Mouse (Mus musculus) stomach, postnatal 0 days (tissue): ENCODE measurements around the gene Hoxc11. TPM values are rescaled to one million over a fixed set of nuclear protein-coding genes. Genes with fewer than 3 reads are reported as not detected.
A peak's percentile ranks its signal among the peaks of the same experiment; 100 is the strongest.

Experiments used
- ATAC-seq: fragments of 200-750 bp; cut with Nextera tagmentation; 2 replicates; pipeline ENCODE4 v1.8.0; 2017; ENCODE audit not compliant: low FRiP score, low TSS enrichment
- DNase-seq: peaks from one replicate; pipeline ENCODE4 v3.0.0-alpha.2; 2016; ENCODE audit warnings: low spot score
- H3K27ac ChIP-seq: fragments of 300-500 bp; sonication (generic); replicated peaks from 2 replicates; pipeline ENCODE4 v1.5.1; 2014; ENCODE audit warnings: mild to moderate bottlenecking, control low read depth
- H3K27me3 ChIP-seq: fragments of 300-500 bp; sonication (generic); 2 replicates; pipeline ENCODE4 v1.6.1; 2014; ENCODE audit warnings: low read length; ENCODE audit not compliant: control insufficient read depth, insufficient read depth
- H3K36me3 ChIP-seq: fragments of 300-500 bp; sonication (generic); 2 replicates; pipeline ENCODE4 v1.6.1; 2014; ENCODE audit warnings: low read length, mixed read lengths; ENCODE audit not compliant: control insufficient read depth, insufficient read depth
- H3K4me1 ChIP-seq: fragments of 300-500 bp; sonication (generic); replicated peaks from 2 replicates; pipeline ENCODE4 v1.6.1; 2014; ENCODE audit warnings: antibody characterized with exemption; ENCODE audit not compliant: control insufficient read depth, insufficient read depth
- H3K4me2 ChIP-seq: fragments of 300-500 bp; sonication (generic); replicated peaks from 2 replicates; pipeline ENCODE4 v1.6.1; 2014; ENCODE audit warnings: low read depth, mild to moderate bottlenecking, control low read depth, moderate library complexity
- H3K4me3 ChIP-seq: fragments of 300-500 bp; sonication (generic); 2 replicates; pipeline ENCODE4 v1.5.1; 2014; ENCODE audit warnings: low read depth, low read length, control low read depth
- H3K9ac ChIP-seq: fragments of 300-500 bp; sonication (generic); 2 replicates; pipeline ENCODE4 v1.6.1; 2014; ENCODE audit warnings: mild to moderate bottlenecking, low read length, control low read depth, mixed read lengths
- H3K9me3 ChIP-seq: fragments of 300-500 bp; sonication (generic); 2 replicates; pipeline ENCODE4 v1.6.1; 2016; ENCODE audit warnings: low read length; ENCODE audit not compliant: control insufficient read depth
- CTCF ChIP-seq: IDR thresholded peaks from 2 replicates; pipeline ENCODE4 v1.5.1; 2016; ENCODE audit warnings: antibody characterized with exemption, low read depth, mild to moderate bottlenecking, moderate library complexity
- EP300 ChIP-seq: optimal IDR thresholded peaks from 2 replicates; pipeline ENCODE3; 2016; ENCODE audit warnings: antibody characterized with exemption
- WGBS: fragments of 180-500 bp; shearing (Covaris S2); extraction: QIAGEN DNeasy Blood & Tissue Kit; methylation state at CpG from one replicate; pipeline ENCODE4 v1.1.7; 2014; 5-methylcytosine and 5-hydroxymethylcytosine counted together
- polyA plus RNA-seq: library from polyadenylated mRNA; unstranded; fragments of >200 nt; fragmentation: Nextera tagmentation; extraction: Ambion mirVana; gene quantifications from 2 replicates; pipeline ENCODE4 v1.2.1, GENCODE M21; 2015

Hoxc11 gene
- polyA plus RNA-seq, 1 experiment from 2014 or later = not detected

- peak overlapping the region; percentile 34; the same call in 1 of the 2 replicates for H3K4me2 ChIP-seq
- DNase-seq (no peak), ATAC-seq (no peak)
- H3K27ac ChIP-seq = no peak overlapping the region
- no peak overlapping the region for H3K9ac ChIP-seq
- no peaks in the 10 kb centered on the region for H3K9me3 ChIP-seq
- H3K27me3 ChIP-seq = peaks cover 15% of the 10 kb centered on the region; the same call in 1 of the 2 replicates
- WGBS = 6% methylated on average over 3 of the region's 3 CpGs
- H3K4me1 ChIP-seq = 0 out of 2 replicates have a peak, but pooled peaks cover 2% of the 10 kb centered on the region
- TF ChIP-seq CTCF = no peak
- TF ChIP-seq EP300 = no peak
- peak overlapping the region; percentile 45; the same call in 1 of the 2 replicates for H3K4me3 ChIP-seq
- no peaks in the 10 kb centered on the region for H3K36me3 ChIP-seq
Measured at GRCm38 (mm10) chr15:102997431-102997830, 43.2 kb downstream of the Hoxc11 start.

DNA sequence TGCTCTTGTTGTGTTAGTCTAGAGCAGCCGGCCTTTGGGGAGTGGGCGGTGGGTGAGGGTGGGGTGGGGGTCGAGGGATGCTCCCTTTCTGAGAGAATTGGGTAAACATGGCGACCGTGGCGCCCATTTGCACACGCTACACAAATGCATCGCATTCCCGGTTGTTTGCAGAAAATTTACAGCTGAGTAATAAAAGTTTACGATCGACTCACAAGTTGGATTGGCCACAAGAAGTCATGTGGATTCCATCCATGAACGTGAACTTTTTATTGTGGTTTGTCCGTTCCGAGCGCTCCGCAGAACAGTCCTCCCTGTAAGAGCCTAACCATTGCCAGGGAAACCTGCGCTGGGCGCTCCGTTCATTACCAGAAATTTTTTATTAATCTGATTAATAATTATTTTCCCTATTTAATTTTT is 43.7 kb downstream of the Hoxc11 start, which contains the start of gene Hoxc6:
Hoxc6 (plus strand) TSS at position 319 of the 417 bp plus-strand sequence.
- 4% methylated on average over 19 of the region's 19 CpGs for WGBS
- Histone ChIP-seq H3K27me3 (peaks cover 15% of the 10 kb centered on the region; the same call in 1 of the 2 replicates), H3K4me3 (peak within 1 kb of the TSS; percentile 45), H3K36me3 (no peaks in the 10 kb centered on the region), H3K4me1 (0 out of 2 replicates have a peak, but pooled peaks cover 2% of the 10 kb centered on the region), H3K9me3 (no peaks in the 10 kb centered on the region), H3K4me2 (peak within 1 kb of the TSS; percentile 80), H3K27ac (peak within 1 kb of the TSS; percentile 78), H3K9ac (peak within 1 kb of the TSS; percentile 61)
- TF ChIP-seq EP300 = no peak
- TF ChIP-seq CTCF = no peak
- ATAC-seq = no peak
- DNase-seq = no peak

- ATAC-seq (no peak), DNase-seq (no peak)
- Histone ChIP-seq H3K27ac (peak overlapping the region; percentile 78), H3K9me3 (no peaks in the 10 kb centered on the region), H3K4me2 (peak overlapping the region; percentile 80), H3K36me3 (no peaks in the 10 kb centered on the region), H3K9ac (peak overlapping the region; percentile 61), H3K27me3 (peaks cover 15% of the 10 kb centered on the region; the same call in 1 of the 2 replicates), H3K4me1 (0 out of 2 replicates have a peak, but pooled peaks cover 2% of the 10 kb centered on the region), H3K4me3 (peak overlapping the region; percentile 45)
- TF ChIP-seq EP300 (no peak), CTCF (no peak)
- WGBS = 3% methylated on average over 19 of the region's 19 CpGs
Measured at GRCm38 (mm10) chr15:102998608-102999182, 44.5 kb downstream of the Hoxc11 start.

- Histone ChIP-seq H3K4me1 (0 out of 2 replicates have a peak, but pooled peaks cover 2% of the 10 kb centered on the region), H3K9ac (peak overlapping the region; percentile 61), H3K36me3 (no peaks in the 10 kb centered on the region), H3K4me3 (peak overlapping the region; percentile 45), H3K9me3 (no peaks in the 10 kb centered on the region), H3K4me2 (peak overlapping the region; percentile 80), H3K27ac (peak overlapping the region; percentile 78), H3K27me3 (peaks cover 17% of the 10 kb centered on the region; the same call in 1 of the 2 replicates)
- TF ChIP-seq CTCF = no peak
- no peak for TF ChIP-seq EP300
- DNase-seq (peak; percentile 56), ATAC-seq (peak; percentile 71; the same call in 1 of the 2 replicates)
- WGBS = 1% methylated on average over 33 of the region's 33 CpGs
Measured at GRCm38 (mm10) chr15:102999183-102999831, 45.1 kb downstream of the Hoxc11 start.

DNA sequence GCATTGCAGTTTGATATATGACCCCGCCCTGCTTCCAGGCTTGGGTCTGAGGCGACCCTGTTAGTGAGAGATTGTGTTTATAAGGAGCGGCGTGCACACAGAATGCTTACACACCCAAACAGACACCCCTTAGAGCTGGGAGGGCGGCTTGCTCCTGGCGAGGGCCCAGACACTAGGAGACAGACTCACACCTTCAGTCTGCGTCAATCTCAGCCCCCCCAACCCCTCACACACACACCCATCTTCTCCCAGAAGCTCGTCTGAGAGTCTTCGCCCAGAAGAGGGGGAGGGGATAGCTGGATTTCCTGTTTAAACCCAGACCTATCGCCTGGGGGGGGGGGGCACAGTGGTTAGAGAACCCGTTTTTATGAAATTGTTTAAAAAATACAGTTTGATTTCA is 45.7 kb downstream of the Hoxc11 start:
- Histone ChIP-seq H3K9ac (no peak overlapping the region), H3K27ac (peak overlapping the region; percentile 78), H3K27me3 (peaks cover 15% of the 10 kb centered on the region; the same call in 1 of the 2 replicates), H3K4me1 (0 out of 2 replicates have a peak, but pooled peaks cover 2% of the 10 kb centered on the region), H3K4me2 (peak overlapping the region; percentile 80), H3K4me3 (peak overlapping the region; percentile 45), H3K9me3 (no peaks in the 10 kb centered on the region), H3K36me3 (no peaks in the 10 kb centered on the region)
- no peak for DNase-seq
- peak; percentile 19; the same call in 1 of the 2 replicates for ATAC-seq
- TF ChIP-seq EP300 (no peak), CTCF (no peak)
- 20% methylated on average over 11 of the region's 11 CpGs for WGBS
